Mouse (Mus musculus) intestine, embryonic 14.5 days (tissue): ENCODE results near the gene Dda1. TPM values are rescaled to one million over a fixed set of nuclear protein-coding genes. Genes with fewer than 3 reads are reported as not detected.

Source experiments
- ATAC-seq: fragments of 200-750 bp; cut with Nextera tagmentation; replicated peaks from 2 replicates; pipeline ENCODE4 v1.8.0; 2017; ENCODE audit warnings: low read depth, moderate number of reproducible peaks, moderate TSS enrichment, moderate library complexity; ENCODE audit not compliant: low FRiP score, low TSS enrichment
- DNase-seq: peaks from one replicate; pipeline ENCODE4 v3.0.0-alpha.2; 2018; ENCODE audit warnings: low spot score
- H3K27ac ChIP-seq: fragments of 300-500 bp; sonication (generic); 2 replicates; pipeline ENCODE4 v1.5.1; 2014; ENCODE audit warnings: low read depth, mild to moderate bottlenecking, control low read depth
- H3K27me3 ChIP-seq: fragments of 300-500 bp; sonication (generic); replicated peaks from 2 replicates; pipeline ENCODE4 v1.6.1; 2014; ENCODE audit warnings: low read length, control low read depth; ENCODE audit not compliant: control insufficient read depth, insufficient read depth
- H3K36me3 ChIP-seq: fragments of 300-500 bp; sonication (generic); 2 replicates; pipeline ENCODE4 v1.6.1; 2014; ENCODE audit warnings: low read length, control low read depth; ENCODE audit not compliant: control insufficient read depth, insufficient read depth
- H3K4me1 ChIP-seq: fragments of 300-500 bp; sonication (generic); replicated peaks from 2 replicates; pipeline ENCODE4 v1.6.1; 2014; ENCODE audit warnings: low read length, control low read depth, mixed read lengths; ENCODE audit not compliant: control insufficient read depth, insufficient read depth
- H3K4me2 ChIP-seq: fragments of 300-500 bp; sonication (generic); 2 replicates; pipeline ENCODE4 v1.6.1; 2014; ENCODE audit warnings: low read length
- H3K4me3 ChIP-seq: fragments of 300-500 bp; sonication (generic); 2 replicates; pipeline ENCODE4 v1.5.1; 2014; ENCODE audit warnings: low read depth, low read length, control low read depth, mixed read lengths
- H3K9ac ChIP-seq: fragments of 300-500 bp; sonication (generic); 2 replicates; pipeline ENCODE4 v1.6.1; 2014; ENCODE audit warnings: mild to moderate bottlenecking, low read length
- H3K9me3 ChIP-seq: fragments of 300-500 bp; sonication (generic); 2 replicates; pipeline ENCODE4 v1.6.1; 2016; ENCODE audit warnings: low read length, control low read depth; ENCODE audit not compliant: control insufficient read depth
- WGBS: fragments of 180-500 bp; shearing (Covaris S2); extraction: QIAGEN DNeasy Blood & Tissue Kit; methylation state at CpG from one replicate; pipeline ENCODE4 v1.1.7; 2014; 5-methylcytosine and 5-hydroxymethylcytosine counted together
- polyA plus RNA-seq: library from polyadenylated mRNA; unstranded; fragments of >200 nt; fragmentation: Nextera tagmentation; extraction: Ambion mirVana; gene quantifications from 2 replicates; pipeline ENCODE4 v1.2.1, GENCODE M21; 2014

Dda1 gene
- polyA plus RNA-seq, 1 experiment from 2014 or later = 102 TPM

DNA sequence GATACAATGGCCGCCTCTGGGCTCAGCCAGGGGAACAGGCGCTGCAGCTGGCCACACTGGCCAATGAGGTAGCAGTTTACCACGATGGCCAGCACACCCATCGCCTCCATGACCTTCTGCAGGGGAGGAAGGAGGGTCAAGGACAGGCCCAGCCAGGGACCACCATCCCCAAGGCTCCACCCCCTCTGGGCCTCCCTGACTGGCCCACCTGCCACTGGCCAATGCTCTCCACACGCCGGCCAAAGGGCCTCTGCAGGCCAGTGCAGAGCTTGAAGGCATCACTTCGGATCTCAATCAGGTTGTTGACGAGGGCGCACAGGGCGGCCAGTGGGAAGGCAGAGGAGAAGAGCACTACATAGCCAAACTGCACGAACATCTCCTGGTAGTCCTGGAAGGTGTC, 9.9 kb downstream of the Dda1 start:
- Histone ChIP-seq H3K36me3 (peaks cover 42% of the 10 kb centered on the region), H3K9ac (no peak overlapping the region), H3K27me3 (no peaks in the 10 kb centered on the region), H3K27ac (no peak overlapping the region), H3K4me2 (no peak overlapping the region), H3K4me3 (no peak overlapping the region), H3K4me1 (peaks cover 10% of the 10 kb centered on the region), H3K9me3 (no peaks in the 10 kb centered on the region)
- DNase-seq = no peak
- WGBS = 89% methylated on average over 11 of the region's 11 CpGs
- ATAC-seq = no peak

DNA sequence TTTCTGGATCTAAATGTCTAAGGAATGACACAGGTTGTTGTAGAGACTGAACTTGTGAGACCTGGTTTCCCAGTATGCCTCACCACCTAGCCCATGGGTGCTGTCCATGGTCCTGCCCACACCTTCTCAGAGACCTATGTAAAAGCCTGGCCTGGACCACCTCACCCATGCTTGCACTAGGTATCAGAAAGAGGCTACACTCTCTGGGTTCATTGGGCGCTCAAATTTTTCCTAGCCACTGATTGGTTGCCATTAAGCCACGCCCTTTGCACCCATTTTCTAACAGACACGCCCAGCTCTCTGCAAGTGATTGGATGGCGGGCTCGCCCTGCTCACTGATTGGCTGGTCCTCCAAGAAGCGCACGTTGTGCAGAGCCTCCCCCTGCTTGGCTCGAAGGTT, 14.9 kb downstream of the Dda1 start:
- 49% methylated on average over 8 of the region's 8 CpGs for WGBS
- Histone ChIP-seq H3K4me3 (no peak overlapping the region), H3K36me3 (peaks cover 23% of the 10 kb centered on the region; the same call in 1 of the 2 replicates), H3K27me3 (no peaks in the 10 kb centered on the region), H3K4me1 (peaks cover 7% of the 10 kb centered on the region; the same call in 1 of the 2 replicates), H3K4me2 (no peak overlapping the region), H3K27ac (no peak overlapping the region), H3K9ac (no peak overlapping the region), H3K9me3 (no peaks in the 10 kb centered on the region)
- no peak for ATAC-seq
- DNase-seq = peak; percentile 82

DNA sequence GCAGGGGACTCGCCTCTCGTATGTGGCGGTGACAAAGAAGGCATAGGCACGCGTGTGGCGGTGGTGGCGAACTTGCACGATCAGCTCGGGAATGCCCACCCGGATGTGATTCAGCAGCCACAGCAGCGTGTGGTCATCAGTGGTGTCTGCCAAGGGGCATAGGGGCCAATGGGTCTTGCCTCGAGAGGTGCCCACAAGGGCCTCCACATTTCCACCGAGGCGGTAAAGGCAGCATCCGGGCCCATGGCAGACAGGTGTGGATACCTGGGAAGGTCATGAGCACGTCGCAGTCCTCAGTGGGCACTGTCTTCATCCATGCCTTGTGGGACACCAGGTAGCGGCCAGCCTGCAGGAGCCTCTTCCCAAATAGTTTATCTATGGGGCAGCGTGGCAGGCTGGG, 15.7 kb downstream of the Dda1 start:
- peak overlapping the region; percentile 86 for H3K4me2 ChIP-seq
- H3K4me1 ChIP-seq = peaks cover 15% of the 10 kb centered on the region
- no peak overlapping the region for H3K9ac ChIP-seq
- H3K36me3 ChIP-seq = 0 out of 2 replicates have a peak, but pooled peaks cover 16% of the 10 kb centered on the region
- no peak overlapping the region for H3K4me3 ChIP-seq
- H3K27ac ChIP-seq = no peak overlapping the region
- H3K9me3 ChIP-seq = no peaks in the 10 kb centered on the region
- DNase-seq = no peak
- 92% methylated on average over 19 of the region's 19 CpGs for WGBS
- H3K27me3 ChIP-seq = no peaks in the 10 kb centered on the region
- ATAC-seq = no peak

DNA sequence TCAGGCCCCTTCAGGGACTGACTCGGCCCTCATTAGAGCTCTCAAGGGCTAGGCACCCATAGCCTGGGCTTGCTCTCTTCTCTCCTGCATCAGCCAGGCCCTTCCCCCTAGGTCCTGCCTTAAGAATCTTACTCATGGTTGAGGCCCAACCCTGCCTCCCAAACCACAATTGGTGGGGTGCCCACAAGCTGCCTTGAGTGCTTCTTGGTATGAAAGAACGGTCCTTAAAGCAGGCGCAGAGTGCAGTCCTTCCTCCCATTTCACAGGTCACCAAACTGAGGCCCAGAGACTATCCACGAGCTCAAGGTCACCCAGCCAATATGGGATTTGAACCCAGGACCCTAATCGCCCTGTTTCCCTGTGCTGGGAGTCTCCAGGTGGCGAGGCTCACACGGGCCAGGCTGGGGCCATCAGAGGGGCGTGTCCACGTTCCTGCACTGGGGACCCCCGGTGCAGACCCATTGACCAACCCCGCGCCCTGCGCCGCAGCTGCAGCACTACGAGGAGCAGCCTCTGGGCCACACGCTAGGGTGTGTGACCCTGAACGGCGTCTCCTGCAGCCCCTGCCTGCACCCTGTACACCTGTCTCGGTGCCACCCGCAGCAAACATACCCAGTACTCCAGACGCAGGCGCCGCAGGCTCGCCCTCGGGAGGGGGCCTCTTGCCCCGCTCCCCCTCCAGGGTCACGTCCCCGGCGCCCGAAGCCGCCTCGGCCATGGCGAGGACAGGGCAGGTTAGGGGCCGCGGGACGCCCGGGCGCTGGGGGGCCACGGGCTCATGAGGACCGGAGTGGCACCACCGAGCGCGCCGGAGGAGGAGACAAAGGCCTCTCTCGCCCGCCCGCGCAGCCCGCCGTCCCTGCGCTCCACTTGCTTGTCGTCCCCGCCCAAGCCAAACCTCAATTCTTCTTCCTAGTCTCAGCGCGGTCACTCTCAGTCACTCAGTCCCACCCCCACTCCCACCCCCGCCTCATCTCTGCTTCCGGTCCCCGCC, 16.4 kb downstream of the Dda1 start, which contains the start of gene Ano8:
Gene Ano8 (minus strand): TSS at position 822 of the 994 bp plus-strand sequence.
- ATAC-seq = peak; percentile 65
- 5% methylated on average over 55 of the region's 58 CpGs for WGBS

DNA sequence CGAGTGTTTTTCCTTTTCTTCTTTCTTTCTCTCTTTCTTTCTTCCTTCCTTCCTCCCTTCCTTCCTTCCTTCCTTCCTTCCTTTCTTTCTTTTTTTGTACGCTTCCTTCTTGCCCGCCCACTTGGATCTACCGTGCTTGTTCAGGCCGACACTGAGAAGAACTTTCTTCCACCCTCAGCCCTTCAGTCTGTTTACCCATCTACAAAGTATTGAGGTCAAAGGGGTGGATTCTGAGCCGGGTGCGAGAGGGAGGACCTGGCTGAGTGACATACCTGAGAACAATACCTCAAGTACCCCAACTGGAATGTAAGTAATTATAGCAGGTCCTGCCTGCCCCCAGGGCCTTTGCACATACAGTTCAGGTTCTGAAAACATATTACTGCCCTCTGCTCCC, 17.1 kb downstream of the Dda1 start:
- peaks cover 14% of the 10 kb centered on the region; the same call in 1 of the 2 replicates for H3K36me3 ChIP-seq
- WGBS = 5% methylated on average over 7 of the region's 7 CpGs
- H3K27me3 ChIP-seq = no peaks in the 10 kb centered on the region
- no peak overlapping the region for H3K9ac ChIP-seq
- H3K4me2 ChIP-seq = peak overlapping the region; percentile 86
- no peak for DNase-seq
- ATAC-seq = no peak
- peak overlapping the region; percentile 69; the same call in 1 of the 2 replicates for H3K27ac ChIP-seq
- peak overlapping the region; percentile 79 for H3K4me3 ChIP-seq
- no peaks in the 10 kb centered on the region for H3K9me3 ChIP-seq
- H3K4me1 ChIP-seq = peaks cover 15% of the 10 kb centered on the region

More for the DNA sequence above, 16.4 kb downstream of the Dda1 start, which contains the start of gene Ano8:
- peak within 1 kb of the TSS; percentile 86 for H3K4me2 ChIP-seq
- peaks cover 15% of the 10 kb centered on the region for H3K4me1 ChIP-seq
- peak; percentile 88 for DNase-seq
- H3K4me3 ChIP-seq = peak within 1 kb of the TSS; percentile 79
- no peaks in the 10 kb centered on the region for H3K27me3 ChIP-seq
- H3K9ac ChIP-seq = peak within 1 kb of the TSS; percentile 78
- H3K36me3 ChIP-seq = peaks cover 11% of the 10 kb centered on the region; the same call in 1 of the 2 replicates
- H3K27ac ChIP-seq = peak within 1 kb of the TSS; percentile 69
- H3K9me3 ChIP-seq = no peaks in the 10 kb centered on the region

DNA sequence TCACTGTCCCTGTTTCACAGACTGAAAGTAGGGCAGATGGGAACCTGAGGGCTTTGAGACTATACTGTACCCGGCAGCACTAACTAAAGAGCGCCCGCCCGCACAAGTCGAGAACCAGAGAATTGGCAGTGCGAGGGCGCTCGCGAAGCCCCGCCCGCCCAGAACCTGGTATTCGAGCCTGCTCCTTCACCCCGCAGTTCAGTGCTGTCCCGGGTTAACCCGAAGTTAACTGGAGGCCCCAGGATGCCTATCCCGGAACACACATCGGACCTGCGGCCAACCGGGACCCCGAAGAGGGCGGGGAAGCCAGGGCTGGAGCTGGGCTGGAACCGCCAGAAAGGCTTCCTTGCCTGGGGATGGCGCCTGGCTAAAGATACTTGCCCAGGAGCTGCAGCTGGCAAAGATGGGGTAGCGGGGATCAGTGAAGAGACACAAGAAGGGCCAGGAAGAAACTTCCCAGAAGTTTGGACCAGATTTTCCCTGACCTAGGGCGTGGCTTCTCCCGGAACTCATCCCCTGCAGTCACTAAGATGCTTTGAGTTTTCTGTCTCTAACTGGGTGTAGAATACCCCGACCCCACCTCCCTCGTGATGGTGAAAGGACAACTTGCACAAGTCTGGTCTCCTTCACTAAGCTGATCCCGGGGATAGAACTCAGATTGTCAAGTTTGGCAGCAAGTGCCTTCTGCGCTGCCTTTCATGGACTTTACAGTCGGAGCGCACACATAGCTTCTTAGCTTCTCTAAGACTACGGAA, 18.9 kb downstream of the Dda1 start, which contains the start of gene Gtpbp3:
Gene Gtpbp3 (plus strand): TSS at position 413 of the 755 bp plus-strand sequence.
- Histone ChIP-seq H3K27ac (peak within 1 kb of the TSS; percentile 83), H3K9ac (peak within 1 kb of the TSS; percentile 67), H3K4me3 (peak within 1 kb of the TSS; percentile 86), H3K9me3 (no peaks in the 10 kb centered on the region), H3K4me1 (peaks cover 15% of the 10 kb centered on the region), H3K36me3 (peaks cover 25% of the 10 kb centered on the region), H3K27me3 (no peaks in the 10 kb centered on the region), H3K4me2 (peak within 1 kb of the TSS; percentile 95)
- DNase-seq = peak; percentile 84
- ATAC-seq = peak; percentile 37; the same call in 1 of the 2 replicates
- WGBS = under 1% methylated on average over 33 of the region's 33 CpGs

DNA sequence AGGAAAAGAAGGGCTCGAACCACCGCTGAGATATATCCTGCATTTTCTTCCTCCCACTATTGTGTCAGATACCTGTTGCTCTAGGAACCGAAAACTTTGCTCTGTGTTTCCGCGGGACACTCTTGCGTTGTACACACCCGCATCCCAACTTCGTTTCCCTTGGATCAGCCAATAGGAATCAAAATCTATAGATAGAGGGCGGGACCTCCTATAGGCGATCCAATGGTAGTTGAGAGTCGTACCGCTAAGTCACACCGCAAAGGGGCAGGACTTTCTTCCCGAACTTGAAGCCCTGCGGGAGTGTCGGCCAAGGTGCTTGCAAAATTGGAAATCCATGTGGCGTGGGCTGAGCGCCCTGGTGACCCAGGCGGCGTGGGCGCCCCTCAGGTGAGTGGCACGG, 19.5 kb downstream of the Dda1 start:
- ATAC-seq = peak; percentile 87
- no peaks in the 10 kb centered on the region for H3K9me3 ChIP-seq
- H3K4me3 ChIP-seq = peak overlapping the region; percentile 86
- H3K9ac ChIP-seq = peak overlapping the region; percentile 67
- H3K36me3 ChIP-seq = peaks cover 28% of the 10 kb centered on the region
- WGBS = under 1% methylated on average over 22 of the region's 22 CpGs
- no peaks in the 10 kb centered on the region for H3K27me3 ChIP-seq
- H3K27ac ChIP-seq = peak overlapping the region; percentile 83; the same call in 1 of the 2 replicates
- H3K4me2 ChIP-seq = peak overlapping the region; percentile 95
- peaks cover 15% of the 10 kb centered on the region for H3K4me1 ChIP-seq
- DNase-seq = peak; percentile 95

DNA sequence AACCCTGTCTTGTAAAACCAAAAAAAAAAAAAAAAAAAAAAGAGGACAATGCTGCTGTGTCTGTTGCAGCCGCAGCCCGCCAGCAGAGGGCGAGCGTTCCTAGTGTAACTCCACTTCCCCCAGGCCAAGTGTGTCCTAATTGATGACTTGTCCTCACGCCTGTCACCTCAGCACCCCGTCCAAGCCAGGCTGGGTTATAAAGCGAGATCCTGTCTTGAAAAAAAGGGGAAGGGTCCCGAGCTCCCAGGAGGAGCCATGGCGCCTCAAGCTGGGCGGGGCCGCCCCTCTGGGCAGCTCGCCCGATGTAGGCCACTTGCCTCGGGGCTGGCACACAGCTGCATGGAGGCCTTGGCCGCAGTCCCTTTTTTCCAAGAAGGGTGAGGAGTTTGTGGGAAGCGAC, 26.0 kb downstream of the Dda1 start:
- 0 out of 2 replicates have a peak overlapping the region, but pooled peaks have one; percentile 11 for H3K27ac ChIP-seq
- H3K4me2 ChIP-seq = no peak overlapping the region
- 25% methylated on average over 16 of the region's 16 CpGs for WGBS
- DNase-seq = peak; percentile 88
- no peaks in the 10 kb centered on the region for H3K9me3 ChIP-seq
- peaks cover 37% of the 10 kb centered on the region for H3K36me3 ChIP-seq
- H3K4me1 ChIP-seq = peaks cover 26% of the 10 kb centered on the region
- H3K4me3 ChIP-seq = no peak overlapping the region
- H3K9ac ChIP-seq = no peak overlapping the region
- peak; percentile 33; the same call in 1 of the 2 replicates for ATAC-seq
- no peaks in the 10 kb centered on the region for H3K27me3 ChIP-seq
